Mouse (Mus musculus): ENCODE results near the gene Cnga3.

Gene Cnga3

DNA sequence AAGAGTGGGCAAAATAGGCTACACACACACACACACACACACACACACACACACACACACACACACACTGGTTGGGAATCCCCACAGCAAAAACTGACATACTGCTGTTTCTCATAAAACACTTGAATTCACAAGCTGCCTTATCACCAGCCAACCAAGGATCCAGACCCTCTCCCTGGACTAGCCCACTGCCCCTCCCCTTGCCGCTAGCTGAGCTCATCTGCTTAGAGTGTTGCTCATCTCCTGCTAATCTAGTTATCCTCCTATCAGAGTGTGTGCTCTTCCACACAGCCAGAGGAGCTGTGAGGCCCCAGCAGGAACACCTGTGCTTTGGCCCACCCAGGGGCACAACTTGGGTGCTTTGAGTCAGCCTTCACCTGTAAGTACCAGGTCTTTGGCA lies at the start of gene Cnga3:
Gene Cnga3 (plus strand): TSS at position 291 of the 400 bp plus-strand sequence.
- no peak for DNase-seq

DNA sequence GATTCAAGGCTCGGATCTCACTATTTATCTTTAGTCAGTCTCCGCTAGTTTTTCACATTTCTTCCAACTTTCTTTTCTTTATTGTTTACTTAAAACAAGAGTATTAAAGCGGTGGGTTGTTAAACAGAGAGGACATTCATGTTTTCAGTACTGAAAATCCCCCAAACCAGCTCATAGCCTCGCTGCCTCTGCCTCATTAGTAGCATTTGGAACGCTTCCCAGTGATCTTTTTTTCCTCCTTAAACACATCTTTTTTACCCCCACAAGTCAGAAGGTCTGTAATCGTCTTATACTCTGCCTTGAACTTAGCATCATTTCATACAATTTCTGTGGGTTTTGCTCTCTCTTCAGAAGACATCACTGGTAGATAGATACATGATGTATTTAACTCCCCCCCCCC lies 48.2 kb upstream of the Cnga3 start:
- no peak for DNase-seq

DNA sequence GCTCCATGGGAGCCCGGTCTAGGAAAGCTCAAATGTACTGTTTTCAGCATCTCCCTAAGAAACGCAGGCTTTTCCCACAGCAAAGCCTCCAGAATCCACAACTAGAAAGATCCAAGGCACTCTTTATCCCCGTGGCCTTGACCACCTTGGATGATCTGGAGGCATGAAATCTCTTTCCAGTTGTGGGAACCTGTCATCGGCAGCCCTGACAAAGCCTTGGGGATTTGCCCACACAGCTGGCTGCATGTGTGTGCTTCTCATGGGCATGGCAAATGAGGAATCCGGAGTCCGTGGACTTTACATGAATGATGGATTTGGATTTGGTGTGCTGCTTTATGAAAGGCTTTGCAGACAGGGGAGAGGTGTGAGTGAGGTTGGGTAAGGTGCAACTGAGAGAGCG lies 46.3 kb upstream of the Cnga3 start:
- DNase-seq = no peak

DNA sequence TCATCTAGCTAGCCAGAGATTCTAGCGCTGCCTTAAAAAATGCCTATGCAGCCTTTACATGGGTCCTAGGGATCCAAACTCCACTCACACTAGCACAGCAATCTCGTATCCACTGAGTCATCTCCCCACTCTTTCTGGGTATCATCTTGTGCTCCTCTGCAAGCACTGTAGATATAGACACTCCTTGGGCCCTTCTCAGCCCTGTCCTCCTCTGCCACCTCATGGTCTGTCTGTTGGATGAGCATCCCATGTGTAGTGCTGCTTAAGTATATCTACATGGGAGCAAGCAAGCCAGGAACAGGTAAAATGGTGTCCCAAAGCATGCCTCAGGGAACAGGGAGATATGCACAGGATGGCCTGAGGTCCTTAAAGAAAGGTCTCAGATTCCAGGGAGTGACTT lies 36.4 kb upstream of the Cnga3 start:
- DNase-seq = no peak

DNA sequence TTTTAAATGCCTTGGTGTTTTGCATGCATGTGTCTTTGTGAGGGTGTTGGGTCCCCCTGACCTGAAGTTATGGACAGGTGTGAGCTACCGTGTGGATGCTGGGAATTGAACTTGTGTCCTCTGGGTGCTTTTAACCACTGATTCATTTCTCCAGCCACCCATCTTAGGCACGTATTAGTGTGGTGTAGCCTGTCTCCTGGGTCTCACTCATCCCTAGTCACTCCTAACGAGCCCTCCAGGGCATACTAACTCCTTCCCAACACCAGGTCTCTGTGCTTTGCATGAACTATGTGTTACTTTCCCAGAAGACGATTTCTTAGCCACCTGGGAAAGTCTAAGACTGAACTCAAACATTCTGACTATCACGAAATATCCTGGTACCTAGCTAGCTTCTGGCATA lies 34.4 kb upstream of the Cnga3 start:
- no peak for DNase-seq

DNA sequence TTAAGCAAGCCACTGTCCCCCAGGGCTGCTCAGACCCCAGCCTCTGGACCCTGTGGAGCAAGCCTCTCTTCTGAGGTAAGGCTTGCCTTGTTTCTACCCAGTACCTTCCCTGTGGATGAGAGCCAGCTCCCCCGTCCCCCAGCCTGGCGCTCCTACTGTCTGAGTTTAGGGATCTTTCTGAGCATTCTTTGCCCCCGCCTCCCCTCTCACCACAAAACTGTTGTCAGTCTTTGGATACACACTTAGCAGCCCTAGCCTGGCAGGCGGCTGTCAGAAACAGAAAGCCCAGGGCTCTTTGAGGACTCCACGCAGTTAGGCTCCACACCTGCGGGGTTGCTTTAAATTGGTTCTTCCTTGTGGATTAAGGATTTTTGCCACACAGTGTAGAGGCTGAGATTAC lies 27.2 kb upstream of the Cnga3 start:
- no peak for DNase-seq

DNA sequence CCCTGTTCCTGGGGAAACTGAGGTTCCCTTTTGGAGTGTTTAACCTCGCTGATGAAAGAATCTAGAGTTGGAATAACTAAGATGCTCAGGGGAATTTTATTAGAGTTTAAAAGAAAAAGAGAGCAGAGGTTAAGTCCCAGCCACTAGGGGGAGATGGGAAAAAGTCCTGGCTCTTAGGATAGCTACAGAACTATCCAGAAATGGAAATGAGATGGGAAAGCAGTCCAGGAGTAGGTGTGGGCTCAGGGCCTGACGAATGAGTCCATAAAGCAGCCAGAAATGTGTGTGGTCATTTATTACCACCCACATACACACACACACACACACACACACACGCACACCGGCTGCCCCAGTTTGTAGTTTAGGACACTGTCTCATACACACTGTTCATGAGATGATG lies 19.6 kb upstream of the Cnga3 start:
- DNase-seq = no peak

DNA sequence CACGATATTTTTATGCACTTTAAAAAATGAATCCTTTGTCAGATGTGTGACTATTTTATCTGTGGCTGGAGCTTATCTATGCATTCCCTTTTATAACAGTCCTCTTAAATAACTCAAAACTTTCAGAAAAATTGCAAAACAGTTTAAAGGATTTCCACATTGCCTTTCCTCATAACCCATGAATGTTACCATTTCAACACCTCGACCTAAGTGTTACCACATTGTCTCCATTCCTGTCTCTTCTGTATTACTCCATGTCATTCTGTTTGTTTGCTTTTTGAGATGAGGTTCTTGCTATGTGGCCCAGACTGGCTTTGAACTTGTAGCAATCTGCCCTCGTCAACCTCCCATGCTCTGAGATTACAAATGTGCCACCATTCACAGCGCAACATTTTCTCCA lies 12.8 kb upstream of the Cnga3 start:
- DNase-seq = no peak

DNA sequence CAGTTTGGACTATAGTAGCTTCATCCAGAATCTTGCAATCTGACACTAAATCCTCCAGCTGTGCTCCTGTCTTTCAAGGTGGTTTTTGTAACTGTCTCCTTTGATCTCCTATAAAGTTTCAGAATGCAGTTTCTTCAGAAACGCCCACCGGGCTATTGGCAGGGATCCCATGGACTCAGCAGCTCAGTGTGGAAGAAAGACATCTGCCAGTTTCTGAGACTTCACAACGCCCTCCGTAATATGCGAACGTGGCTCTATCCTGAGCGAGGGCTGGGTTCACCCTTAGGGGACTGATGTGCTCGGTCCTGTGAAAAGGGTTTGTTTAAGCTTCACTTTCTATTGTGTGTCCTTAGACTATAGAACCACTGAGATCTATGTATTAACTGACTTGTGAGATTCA lies 6.5 kb upstream of the Cnga3 start:
- DNase-seq = no peak

DNA sequence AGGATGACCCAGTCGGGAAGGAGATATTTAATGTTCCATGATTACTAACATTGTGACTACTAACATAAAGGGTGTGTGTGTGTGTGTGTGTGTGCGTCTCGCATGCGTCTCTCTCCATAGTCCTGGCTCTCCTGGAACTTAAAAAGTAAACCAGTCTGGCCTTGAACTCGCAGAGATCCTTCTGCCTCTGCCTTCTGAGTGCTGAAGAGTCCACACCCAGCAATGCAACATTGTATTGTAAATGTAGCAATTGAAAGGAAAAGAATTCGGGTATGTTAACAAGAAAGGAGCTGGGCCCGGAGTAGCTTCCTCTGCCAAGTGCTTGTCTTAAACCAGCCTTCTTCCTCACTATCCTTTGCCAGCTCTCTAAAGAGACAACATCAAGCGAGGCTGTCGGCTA lies 1.9 kb upstream of the Cnga3 start:
- DNase-seq = no peak

DNA sequence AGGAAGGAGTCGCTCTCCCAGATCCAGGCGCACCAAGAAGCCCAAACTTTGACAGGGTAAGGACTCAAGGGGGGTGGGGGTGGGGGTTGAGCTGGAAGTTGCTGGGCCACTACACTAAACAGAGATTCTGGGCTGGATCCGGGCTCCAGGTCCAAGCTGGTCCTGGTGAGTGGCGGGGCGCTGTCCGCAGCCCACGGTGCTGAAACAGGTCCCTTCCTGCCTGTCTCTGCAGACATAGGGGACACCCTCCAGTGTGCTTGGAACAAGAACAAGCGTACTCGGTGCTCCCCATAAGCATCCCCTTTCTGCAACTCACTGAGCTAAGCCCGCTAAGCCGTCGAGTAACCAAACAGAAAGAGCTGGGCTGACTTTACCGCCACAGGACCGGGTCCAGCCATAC lies 4.2 kb downstream of the Cnga3 start:
- DNase-seq = peak; percentile 51

DNA sequence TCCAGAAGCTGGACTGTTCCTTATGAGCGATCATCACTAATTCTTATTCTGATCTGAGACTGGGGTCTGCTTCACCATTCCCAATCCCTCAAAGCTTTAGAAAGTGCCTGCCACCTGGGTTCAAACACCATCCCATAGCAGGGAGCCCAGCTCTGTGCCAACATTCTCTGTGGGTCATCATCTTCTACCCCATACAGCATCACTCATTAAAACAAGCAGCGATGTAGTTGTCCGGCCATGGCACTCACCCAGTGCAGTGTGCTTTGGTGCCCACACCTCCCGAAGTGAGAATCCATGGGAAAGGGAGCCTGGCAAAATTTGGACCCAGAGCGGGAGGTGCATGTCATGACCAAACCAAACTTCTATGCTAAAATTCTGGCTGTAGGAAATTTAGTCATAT lies 5.4 kb downstream of the Cnga3 start:
- DNase-seq = no peak

DNA sequence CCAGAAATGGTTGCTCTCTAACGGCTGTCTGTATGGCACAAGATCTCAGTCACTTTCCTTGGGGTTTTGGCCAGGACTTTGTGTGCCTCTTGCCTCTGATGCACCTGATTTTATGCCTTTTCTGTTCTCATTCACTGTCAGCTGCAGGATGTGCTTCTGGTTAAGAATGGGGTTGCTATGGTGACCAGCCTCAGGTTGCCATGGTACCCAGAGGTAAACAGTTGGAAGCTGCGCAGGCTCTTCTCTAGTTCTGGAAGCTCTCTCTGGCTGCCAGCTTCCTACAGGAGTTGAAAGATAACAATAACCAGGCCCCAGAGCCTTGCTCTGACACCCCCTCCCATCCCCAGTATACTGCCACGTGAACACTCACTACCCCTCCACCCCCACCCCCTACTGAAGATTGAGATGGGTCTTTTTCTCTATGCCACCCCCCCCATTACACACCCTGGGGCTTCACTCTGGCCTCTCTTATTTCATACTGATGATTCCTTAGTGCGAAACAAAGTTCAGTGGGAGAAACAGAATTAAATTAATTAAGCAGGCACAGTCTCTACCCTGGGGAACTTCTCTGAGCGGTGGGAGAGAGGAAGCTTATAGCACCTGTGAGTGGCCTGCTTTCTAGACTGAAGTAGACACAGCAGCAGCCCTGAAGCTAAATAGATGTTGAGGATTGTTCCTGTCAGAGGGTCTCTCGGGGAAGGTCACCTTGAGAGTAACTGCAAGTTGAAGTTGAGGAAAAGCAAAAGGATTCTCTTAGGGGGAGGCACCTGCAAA lies 6.1 kb downstream of the Cnga3 start:
- DNase-seq = peak; percentile 70

DNA sequence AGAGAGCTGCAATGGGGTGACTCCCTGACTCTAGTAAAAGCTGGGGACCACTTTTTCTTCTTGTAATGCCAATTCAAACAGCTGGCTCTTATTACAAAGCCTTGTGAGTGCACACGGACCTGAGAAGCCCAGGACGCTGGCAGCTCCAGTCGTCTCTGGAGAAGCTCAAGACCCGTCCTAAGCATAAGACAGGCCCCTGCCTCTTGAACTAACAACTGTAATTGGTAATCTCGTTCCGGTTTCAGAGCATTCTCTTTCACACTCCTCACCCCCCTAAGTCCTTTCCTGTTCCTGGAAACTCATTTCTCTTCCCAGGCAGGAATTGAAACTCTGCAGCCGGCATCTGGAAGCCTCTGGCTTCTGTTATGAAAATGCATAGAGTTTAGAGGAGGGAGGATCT lies 7.8 kb downstream of the Cnga3 start:
- no peak for DNase-seq

DNA sequence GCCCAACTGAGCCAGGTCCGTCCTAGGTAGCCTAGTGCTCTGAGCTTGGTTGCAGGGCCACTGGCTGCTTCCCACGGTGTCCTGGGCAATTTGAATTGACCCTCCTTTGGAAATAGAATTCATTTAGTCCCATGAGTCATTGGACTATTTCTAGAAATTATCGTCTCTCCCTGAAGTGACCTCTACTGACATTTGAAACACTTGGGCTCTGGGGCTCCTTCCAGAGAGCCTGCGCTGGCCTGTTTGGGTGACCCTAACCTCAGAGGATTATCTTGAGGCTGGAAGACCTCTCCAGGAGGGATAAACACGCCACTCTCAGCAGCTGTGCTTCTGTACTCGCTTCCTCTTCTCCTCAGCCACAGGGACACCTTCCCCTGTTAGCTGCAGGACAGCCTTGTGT lies 16.2 kb downstream of the Cnga3 start:
- no peak for DNase-seq

DNA sequence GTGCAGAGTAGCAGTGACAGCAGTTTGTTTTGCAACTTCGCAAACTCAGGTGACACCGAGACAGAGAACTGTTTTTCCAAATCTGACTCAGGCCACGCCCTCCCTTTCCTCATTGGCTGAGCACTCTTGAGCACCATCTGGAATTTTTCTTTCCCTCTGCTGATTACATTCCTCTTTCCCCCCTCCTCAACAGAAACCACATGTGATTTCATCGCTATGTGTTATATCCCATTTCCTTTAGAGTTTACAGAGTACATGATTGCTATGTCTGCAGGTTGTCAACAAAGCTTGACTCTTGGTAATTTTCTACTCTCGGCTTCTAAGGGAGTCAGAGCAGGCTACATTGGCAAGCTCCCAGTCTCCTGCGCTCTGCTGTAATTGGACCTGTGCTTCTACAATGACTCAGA lies 17.1 kb downstream of the Cnga3 start:
- DNase-seq = no peak

DNA sequence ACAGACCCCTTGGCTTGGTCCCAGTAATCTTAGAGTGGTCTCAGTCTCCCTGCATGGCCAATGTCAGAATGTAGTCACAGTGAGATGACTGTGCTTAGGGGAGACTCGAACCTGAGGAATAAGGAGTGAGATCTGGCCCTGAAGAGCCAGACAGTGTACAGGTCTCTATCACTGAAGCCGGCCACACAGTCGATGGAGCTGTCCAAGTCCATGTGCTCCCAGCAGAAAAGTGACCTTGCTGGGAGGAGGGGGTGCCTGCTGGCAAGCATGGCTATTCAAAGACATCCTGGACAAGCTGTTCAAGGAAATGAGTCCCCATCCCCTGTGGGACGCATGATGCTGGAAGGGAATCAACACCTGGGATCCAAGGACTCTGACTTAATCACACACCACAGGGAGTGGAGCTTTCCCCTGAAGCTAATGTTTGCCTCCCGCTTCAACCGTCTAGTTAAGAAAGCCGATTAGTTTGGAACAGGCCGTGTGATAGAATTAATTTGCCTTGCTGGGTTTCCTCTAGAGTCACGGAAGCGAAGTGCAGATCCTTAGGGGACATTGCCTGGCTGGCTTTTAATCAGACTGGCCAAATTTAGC lies 24.9 kb downstream of the Cnga3 start:
- no peak for DNase-seq

DNA sequence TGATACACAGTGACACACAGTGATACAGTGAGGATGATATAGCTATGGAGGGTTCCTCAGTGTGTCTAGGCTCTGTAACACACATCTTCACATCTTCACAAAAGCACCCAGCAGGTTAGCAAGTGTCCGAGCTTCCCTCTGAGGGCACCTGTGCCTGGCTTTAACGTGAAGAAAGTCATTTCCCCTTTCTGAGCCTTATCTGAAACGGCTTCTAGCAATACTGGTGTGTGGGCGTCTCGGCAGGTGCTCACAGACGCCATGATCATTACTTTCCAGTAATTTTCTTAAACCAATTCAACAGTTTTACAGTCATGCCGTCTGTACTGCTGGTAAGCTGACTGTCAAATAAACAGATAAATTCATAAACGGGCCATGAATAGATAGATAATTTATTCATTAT lies 28.0 kb downstream of the Cnga3 start:
- no peak for DNase-seq

DNA sequence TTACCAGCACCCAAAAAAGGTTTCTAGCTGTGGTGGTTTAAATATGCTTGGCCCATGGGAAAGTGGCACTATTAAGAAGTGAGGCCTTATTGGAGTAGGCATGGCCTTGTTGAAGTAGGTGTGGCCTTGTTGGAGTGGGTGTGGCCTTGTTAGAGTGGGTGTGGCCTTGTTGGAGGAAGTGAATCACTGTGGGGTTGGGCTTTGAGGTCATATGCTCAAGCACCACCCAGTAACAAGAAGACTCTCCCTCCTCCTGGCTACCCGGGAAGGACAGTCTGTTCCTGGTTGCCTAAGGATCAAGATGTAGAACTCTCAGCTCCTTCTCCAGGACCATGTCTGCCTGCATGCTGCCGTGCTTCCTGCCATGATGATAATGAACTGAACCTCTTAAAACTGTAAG lies 32.2 kb downstream of the Cnga3 start:
- no peak for DNase-seq

DNA sequence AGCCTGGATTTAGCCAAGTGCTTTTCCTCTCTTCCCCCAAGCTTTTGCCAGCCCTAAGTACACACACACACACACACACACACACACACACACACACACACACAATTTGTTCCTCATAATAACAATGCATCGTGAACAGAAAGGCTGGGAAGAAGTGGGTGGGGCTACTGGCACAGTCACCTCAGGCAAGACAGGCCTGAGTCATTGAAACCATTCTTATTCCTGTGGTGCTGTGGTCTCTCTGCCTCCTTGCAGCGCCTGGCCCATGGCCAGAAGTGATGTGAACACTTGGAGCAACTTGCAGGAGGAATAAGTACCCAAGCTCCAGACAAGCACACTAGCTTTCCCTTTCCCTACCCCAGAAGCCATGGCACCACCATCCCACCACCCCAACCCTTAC lies 34.2 kb downstream of the Cnga3 start:
- DNase-seq = peak; percentile 36

DNA sequence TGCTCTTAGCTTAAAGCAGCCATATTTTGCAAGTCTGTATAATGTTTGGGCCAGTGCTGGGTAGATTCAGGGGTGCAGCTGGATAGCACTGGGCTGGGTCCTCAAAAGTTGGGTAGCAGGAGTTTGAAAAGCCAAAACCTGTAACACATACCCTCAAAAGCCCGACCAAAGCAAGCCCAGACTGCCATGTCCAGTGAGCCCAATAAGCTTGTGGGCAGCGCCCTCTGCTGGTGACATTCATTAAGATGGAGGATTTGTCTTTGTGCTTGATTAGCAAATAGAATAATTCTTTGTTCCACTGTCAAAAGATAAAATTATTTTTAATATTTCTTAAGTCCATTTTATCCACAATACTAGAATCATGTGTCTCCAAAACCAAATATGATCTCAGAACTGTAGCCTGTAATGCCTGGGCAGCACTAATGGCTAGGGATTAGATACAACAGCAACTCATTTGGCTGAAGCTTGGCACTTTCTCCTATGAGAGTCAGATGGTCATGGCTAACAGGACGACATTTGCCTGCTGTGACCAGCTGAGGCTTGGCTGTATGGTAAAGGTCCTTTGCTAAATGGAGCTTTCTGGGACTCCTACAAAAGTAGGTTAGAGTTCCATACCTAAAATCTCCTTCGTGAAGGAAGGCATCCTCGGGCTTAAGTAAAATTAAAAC lies 36.5 kb downstream of the Cnga3 start:
- peak; percentile 96 for DNase-seq

DNA sequence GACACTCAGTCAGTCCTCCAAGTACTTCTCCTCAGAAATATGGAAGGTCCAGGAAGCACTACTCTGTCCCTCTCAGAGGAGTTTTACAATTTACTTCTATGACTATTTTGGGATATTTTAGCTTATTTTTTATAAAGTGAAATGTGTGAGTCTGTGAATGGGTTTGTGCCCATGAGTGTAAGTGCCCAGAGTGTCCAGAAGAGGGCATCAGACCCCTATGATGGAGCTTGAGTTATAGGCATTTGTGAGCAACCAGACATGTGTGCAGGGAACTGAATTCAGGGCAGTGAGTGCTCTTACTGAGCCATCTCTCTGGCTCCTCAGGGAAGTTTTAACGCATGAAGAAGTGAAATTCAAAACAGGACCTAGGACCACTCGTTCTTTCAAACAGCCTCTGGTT lies 44.2 kb downstream of the Cnga3 start:
- DNase-seq = no peak

DNA sequence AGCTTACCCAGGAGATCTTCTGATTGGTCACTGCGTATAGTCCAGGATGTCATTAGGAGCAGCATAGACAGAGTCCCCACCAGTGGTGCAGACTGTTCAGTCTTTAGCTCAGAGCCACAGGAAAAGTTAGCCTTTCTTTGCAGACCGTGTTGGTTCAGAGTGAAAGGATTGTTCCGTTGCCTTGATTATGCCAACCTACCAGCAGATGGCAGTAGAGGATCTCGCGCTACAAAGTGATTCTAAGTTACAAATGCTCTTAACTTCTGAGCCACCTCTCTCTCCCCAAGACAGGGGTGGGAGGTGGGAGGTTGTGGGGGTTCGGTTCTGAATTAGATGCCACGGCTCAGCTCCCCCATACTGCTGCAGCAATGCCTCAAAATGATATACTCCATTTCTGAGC lies 58.2 kb downstream of the Cnga3 start:
- DNase-seq = peak; percentile 55

DNA sequence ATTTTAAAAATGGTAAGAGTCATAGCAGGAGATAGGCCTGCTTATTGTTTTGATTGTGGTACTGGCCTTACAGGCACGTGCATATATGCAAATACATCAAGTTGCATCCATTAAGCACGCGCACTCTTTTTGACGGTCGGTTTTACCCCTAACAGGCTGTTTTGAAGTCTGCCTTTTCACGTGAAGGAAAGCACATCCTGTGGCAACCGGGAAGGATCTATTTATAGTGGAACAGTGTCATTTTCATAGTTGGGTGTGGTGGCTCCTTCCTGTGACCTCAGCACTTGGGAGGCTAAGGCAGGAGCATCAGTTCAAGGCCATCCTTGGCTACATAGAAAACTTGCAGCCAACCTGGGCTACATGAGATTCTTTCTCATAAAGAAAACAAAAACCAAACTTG lies 72.3 kb downstream of the Cnga3 start:
- no peak for DNase-seq

DNA sequence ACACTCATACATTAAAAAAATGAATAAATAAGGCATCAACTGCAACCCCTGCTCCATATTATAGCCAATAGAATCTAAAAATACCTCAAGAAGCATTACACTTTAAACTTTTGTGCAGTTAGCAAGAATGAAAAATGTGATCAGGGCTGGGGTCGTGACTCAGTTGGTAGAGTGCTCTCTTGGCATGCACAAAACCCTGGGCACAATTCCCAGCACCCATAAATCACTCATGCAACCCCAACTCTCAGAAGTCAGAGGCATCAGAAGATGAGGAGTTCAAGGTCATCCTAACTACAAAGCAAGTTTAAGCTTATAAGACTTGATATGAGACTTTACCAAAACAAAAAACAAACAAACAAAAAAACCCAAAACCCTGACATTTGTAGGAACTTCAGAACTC lies 73.5 kb downstream of the Cnga3 start:
- DNase-seq = no peak

Data from right cerebral cortex, postnatal 4 days (tissue).